Mouse (Mus musculus) liver, adult 10 weeks (tissue): Measurements from ENCODE around the gene Ppp4r2. TPM values are rescaled to one million over a fixed set of nuclear protein-coding genes. Genes with fewer than 3 reads are reported as not detected.

ENCODE experiments used
- polyA plus RNA-seq: library from polyadenylated mRNA; stranded (reverse); fragments of 350-450 nt; fragmentation: Illumina TruSeq; extraction: RNeasy Lipid Tissue Mini Kit (QIAGEN cat#74804); gene quantifications from one replicate; pipeline ENCODE4 v1.2.3, GENCODE M21; 2014; ENCODE audit warnings: low read depth, low replicate concordance

Ppp4r2 gene
- polyA plus RNA-seq, result 61.4 TPM

GRCm38 (mm10) chr6:100833355-100833754, at the start of gene Ppp4r2:
TSS of gene Ppp4r2 (plus strand) at chr6:100833622.

Other genes starting within 250 kb of the Ppp4r2 start
- 2.0 TPM for gene Shq1, start 162.5 kb upstream of the Ppp4r2 start, polyA plus RNA-seq
- not detected for gene Gxylt2, start 128.9 kb upstream of the Ppp4r2 start, polyA plus RNA-seq